Mouse (Mus musculus) forebrain, embryonic 12.5 days (tissue): Measurements from ENCODE around the gene Ajap1. TPM values are rescaled to one million over a fixed set of nuclear protein-coding genes. Genes with fewer than 3 reads are reported as not detected.

ENCODE experiments used
- ATAC-seq: fragments of 200-750 bp; cut with Nextera tagmentation; 2 replicates; pipeline ENCODE4 v1.8.0; 2017; ENCODE audit warnings: moderate TSS enrichment; ENCODE audit not compliant: low FRiP score
- H3K27ac ChIP-seq: fragments of 300-500 bp; sonication (generic); 2 replicates; pipeline ENCODE4 v1.5.1; 2016; ENCODE audit warnings: mild to moderate bottlenecking
- H3K27me3 ChIP-seq: fragments of 300-500 bp; sonication (generic); 2 replicates; pipeline ENCODE4 v1.6.1; 2016; ENCODE audit warnings: mild to moderate bottlenecking
- H3K36me3 ChIP-seq: fragments of 300-500 bp; sonication (generic); replicated peaks from 2 replicates; pipeline ENCODE4 v1.6.1; 2016; ENCODE audit warnings: mild to moderate bottlenecking
- H3K4me1 ChIP-seq: fragments of 300-500 bp; sonication (generic); 2 replicates; pipeline ENCODE4 v1.6.1; 2016
- H3K4me2 ChIP-seq: fragments of 300-500 bp; sonication (generic); 2 replicates; pipeline ENCODE4 v1.6.1; 2016; ENCODE audit warnings: mild to moderate bottlenecking, moderate library complexity
- H3K4me3 ChIP-seq: fragments of 300-500 bp; sonication (generic); replicated peaks from 2 replicates; pipeline ENCODE4 v1.5.1; 2016; ENCODE audit warnings: mild to moderate bottlenecking
- H3K9ac ChIP-seq: fragments of 300-500 bp; sonication (generic); 2 replicates; pipeline ENCODE4 v1.6.1; 2016; ENCODE audit warnings: mild to moderate bottlenecking
- H3K9me3 ChIP-seq: fragments of 300-500 bp; sonication (generic); 2 replicates; pipeline ENCODE4 v1.6.1; 2016
- WGBS: fragments of 180-500 bp; shearing (Covaris S2); methylation state at CpG from one replicate; pipeline ENCODE4 v1.1.7; 2016; 5-methylcytosine and 5-hydroxymethylcytosine counted together
- polyA plus RNA-seq: library from polyadenylated mRNA; unstranded; fragments of >200 nt; fragmentation: Nextera tagmentation; extraction: Ambion mirVana; gene quantifications from 2 replicates; pipeline ENCODE4 v1.2.1, GENCODE M21; 2016

The Ajap1 gene
- polyA plus RNA-seq, 1 experiment from 2014 or later, result 3.5 TPM

DNA sequence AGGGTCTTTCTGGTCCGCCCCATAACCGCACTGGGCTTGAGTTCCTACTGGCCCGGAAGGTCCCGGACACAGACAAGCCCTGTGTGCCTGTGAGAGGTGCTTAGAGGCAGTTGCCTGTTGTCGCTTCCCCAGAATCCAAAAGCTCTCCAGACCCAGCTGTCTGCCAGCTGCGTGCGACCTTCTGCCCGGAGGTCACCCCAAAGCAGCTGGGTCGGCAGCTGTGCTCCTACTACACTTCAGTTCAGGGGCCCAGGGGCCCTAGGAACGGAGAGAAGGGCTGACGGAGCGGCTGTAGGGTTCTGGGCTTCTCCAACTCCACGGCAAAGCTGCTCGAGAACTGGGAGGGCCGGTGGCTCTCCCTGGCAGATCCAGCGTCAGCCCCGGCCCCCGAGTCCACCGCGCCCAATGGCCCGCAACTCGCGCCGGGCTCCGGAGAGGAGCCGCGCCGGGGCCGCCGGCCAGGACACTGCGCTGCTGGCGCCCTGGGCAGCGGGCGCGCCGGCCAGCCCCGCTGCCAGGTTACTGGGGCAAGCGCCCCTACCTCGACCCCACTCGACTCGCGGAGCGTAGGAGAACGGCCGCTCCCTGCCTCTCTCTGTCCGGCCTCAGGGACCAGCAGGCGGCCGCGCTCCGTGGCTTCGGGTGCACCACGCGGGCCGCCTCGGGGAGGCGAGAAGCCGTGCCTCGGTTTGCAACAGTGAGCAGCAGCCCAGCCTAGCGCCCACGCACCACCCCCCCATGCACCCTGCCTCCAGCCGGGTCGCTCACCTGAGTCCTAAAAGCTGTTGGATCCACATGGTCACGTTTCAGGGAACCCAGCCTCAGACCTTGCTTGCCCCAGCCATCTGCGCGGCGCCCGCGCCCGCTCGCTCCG lies 1.0 kb downstream of the Ajap1 start:
- Histone ChIP-seq H3K9ac (peak overlapping the region; percentile 68), H3K4me1 (peaks cover 70% of the 10 kb centered on the region), H3K27ac (no peak overlapping the region; the same call in 1 of the 2 replicates), H3K27me3 (peaks cover 85% of the 10 kb centered on the region), H3K36me3 (no peaks in the 10 kb centered on the region), H3K9me3 (no peaks in the 10 kb centered on the region), H3K4me3 (peak overlapping the region; percentile 58), H3K4me2 (peak overlapping the region; percentile 95)
- WGBS, result under 1% methylated on average over 69 of the region's 71 CpGs
- no peak for ATAC-seq

DNA sequence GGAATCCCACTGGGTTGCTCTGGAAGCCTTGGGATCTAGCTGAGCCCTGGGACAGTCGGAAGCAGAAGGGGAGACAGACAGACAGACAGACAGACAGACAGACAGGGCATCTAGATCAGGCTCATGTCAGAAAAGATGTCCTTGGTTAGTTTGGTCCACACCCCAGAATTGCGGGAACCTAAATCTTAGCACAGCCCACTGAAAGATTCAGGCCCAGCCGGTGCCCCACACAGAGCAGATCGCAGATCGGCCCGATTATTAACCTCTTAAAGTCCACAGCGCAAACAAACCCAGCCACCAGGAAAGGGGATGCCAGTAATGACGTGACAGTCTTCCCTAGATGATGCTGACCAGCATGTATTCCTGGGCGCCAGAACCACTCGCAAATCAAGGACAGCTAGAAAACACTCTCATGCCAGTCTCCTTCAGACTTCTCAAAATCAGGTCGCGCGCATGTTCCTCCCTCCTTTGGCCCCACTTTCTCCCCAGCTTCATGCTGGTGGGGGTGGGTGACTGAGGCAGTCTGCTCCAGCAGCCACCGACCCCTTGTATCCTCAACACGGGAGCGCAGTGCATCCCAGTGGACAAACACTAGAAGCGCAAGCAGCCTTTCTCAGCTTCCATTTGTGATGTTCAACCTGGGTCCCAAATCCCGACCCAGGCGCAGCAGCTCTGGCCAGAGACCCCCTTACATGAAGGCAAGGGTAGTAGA lies 1.9 kb downstream of the Ajap1 start:
- Histone ChIP-seq H3K4me3 (peak overlapping the region; percentile 58), H3K9me3 (no peaks in the 10 kb centered on the region), H3K4me1 (peaks cover 63% of the 10 kb centered on the region), H3K4me2 (peak overlapping the region; percentile 95), H3K36me3 (no peaks in the 10 kb centered on the region), H3K27me3 (peaks cover 82% of the 10 kb centered on the region), H3K9ac (peak overlapping the region; percentile 68), H3K27ac (no peak overlapping the region)
- ATAC-seq, result no peak
- 2% methylated on average over 19 of the region's 19 CpGs for WGBS

DNA sequence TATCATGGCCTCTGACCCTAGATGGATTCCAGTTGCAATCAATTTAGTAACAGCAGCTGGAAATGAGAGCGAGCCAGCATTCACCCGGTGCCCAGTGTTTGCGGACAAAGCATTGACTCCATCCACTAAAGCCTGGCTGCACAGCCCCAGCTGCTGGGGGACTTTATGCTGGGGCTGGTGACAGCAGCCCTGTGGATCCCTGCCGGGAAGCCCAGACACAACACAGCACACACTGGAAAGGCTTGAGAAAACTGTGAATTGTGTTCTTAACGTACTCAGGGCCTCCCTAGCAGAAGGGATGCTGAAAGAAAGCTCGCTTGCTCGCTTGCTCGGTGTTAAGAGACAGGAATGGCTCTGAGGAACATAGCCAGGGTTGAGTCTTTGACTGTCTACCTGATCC lies 3.5 kb downstream of the Ajap1 start:
- 15% methylated on average over 8 of the region's 8 CpGs for WGBS
- Histone ChIP-seq H3K27ac (no peak overlapping the region), H3K4me1 (peaks cover 60% of the 10 kb centered on the region), H3K4me2 (peak overlapping the region; percentile 95), H3K4me3 (no peak overlapping the region), H3K36me3 (no peaks in the 10 kb centered on the region), H3K9ac (no peak overlapping the region), H3K27me3 (peaks cover 70% of the 10 kb centered on the region), H3K9me3 (no peaks in the 10 kb centered on the region)
- ATAC-seq, result no peak

DNA sequence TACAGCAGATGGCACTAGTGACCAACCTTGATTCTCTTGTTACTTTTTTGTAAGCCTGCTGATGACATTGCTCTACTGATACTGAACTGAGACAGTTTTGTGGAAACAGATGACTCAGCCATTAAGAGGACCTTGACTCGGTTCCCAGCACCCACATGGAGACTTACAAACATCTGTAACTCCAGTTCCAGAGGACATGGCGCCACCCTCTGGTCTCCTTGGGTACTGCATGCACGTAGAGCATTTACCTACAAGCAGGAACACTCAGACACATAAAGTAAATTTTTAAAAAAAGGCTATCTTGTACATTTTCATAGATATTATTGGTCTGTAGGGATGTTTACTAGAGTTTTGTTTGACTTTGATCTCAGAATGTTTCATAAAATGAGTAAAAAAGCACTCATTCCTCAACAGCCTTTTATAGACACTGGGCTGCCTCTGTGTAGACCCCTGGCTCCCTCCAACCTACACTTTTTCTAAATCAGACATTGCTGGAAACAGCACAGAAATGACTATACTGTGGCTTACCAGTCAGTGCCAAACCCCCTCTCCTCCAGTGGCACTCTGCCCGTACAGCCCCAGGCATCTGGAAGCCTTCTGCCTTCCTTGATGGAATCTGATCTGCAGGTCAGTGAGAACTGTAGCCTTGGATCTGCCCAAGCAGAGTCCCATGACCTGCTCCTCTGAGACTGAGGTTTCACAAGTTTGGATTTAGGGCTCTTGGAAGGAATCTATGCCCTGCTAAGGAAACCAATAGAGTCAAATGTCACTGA lies 8.9 kb downstream of the Ajap1 start:
- Histone ChIP-seq H3K4me1 (peaks cover 9% of the 10 kb centered on the region), H3K27ac (no peak overlapping the region), H3K9me3 (peaks cover 4% of the 10 kb centered on the region; the same call in 1 of the 2 replicates), H3K4me2 (no peak overlapping the region), H3K9ac (no peak overlapping the region), H3K4me3 (no peak overlapping the region), H3K27me3 (peaks cover 17% of the 10 kb centered on the region), H3K36me3 (no peaks in the 10 kb centered on the region)
- WGBS, result 77% methylated on average over 4 of the region's 4 CpGs
- no peak for ATAC-seq

DNA sequence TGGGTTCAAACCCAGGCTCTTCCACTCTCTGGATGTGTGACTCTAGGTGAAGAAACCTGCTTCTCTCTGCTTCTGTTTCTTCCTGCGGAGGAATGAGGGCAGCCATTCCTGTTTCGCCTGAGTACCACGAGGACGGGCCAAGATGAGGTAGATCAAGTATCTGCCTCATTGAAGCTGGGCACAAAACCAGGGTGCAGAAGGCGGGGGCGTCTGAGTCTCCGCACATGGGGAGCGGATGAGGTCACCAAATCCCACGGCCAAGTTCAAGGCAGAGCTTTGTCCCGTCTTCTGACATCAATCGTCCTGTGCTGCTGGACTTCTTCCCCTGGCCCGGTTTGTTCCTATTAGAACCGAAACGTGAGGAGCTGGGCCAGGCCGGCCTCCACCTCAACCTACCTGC lies 12.9 kb downstream of the Ajap1 start:
- Histone ChIP-seq H3K4me1 (no peaks in the 10 kb centered on the region; the same call in 1 of the 2 replicates), H3K36me3 (no peaks in the 10 kb centered on the region), H3K9ac (no peak overlapping the region), H3K4me2 (no peak overlapping the region), H3K27me3 (no peaks in the 10 kb centered on the region), H3K9me3 (peaks cover 4% of the 10 kb centered on the region; the same call in 1 of the 2 replicates), H3K4me3 (no peak overlapping the region), H3K27ac (no peak overlapping the region)
- WGBS, result 88% methylated on average over 15 of the region's 15 CpGs
- ATAC-seq, result no peak

DNA sequence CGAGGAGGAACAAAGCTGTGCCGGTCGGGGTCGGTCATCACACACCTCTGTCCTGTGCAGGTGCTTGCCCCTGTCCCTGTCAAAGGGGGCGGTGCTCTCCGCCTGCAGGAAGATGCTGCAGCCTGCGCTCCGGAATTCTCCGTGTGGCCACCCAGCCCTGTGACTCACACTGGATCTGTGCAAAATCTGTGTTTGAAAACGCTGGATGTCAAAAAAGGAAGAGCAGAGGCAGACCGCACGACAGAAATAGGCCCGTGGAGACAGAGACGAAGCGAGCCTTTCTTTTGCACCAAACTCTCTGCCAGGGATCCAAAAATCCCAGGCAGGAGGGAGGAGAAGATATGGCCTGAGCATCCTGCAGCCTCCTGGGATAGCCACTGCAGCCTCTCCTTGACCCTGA lies 22.7 kb downstream of the Ajap1 start:
- Histone ChIP-seq H3K36me3 (no peaks in the 10 kb centered on the region), H3K27ac (no peak overlapping the region), H3K27me3 (no peaks in the 10 kb centered on the region), H3K9ac (no peak overlapping the region), H3K4me1 (peaks cover 8% of the 10 kb centered on the region; the same call in 1 of the 2 replicates), H3K4me3 (no peak overlapping the region), H3K4me2 (no peak overlapping the region), H3K9me3 (no peaks in the 10 kb centered on the region)
- no peak for ATAC-seq
- WGBS, result 88% methylated on average over 15 of the region's 15 CpGs

DNA sequence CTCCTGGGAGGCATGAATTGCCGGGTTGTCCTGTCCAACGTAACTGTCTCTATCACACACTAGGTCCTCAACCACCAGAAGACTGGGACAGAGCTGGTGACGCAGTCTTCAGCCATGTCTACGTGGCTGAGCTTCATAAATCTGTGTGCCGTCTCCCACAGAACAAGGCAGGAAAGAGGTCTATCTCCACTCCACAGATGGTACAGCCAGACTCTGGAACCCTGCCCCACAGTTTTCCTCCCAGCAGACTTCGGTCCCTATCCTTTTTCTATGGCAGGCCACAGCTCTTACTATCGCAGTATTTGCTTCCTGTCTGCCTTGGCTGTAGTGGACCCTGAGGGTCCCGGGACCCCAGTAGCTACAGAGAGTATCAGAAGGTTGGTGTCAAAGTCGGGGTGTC lies 23.1 kb downstream of the Ajap1 start:
- 93% methylated on average over 9 of the region's 9 CpGs for WGBS
- Histone ChIP-seq H3K9ac (no peak overlapping the region), H3K4me1 (peaks cover 8% of the 10 kb centered on the region; the same call in 1 of the 2 replicates), H3K9me3 (no peaks in the 10 kb centered on the region), H3K36me3 (no peaks in the 10 kb centered on the region), H3K27me3 (no peaks in the 10 kb centered on the region), H3K4me2 (no peak overlapping the region), H3K4me3 (no peak overlapping the region), H3K27ac (no peak overlapping the region)
- no peak for ATAC-seq

DNA sequence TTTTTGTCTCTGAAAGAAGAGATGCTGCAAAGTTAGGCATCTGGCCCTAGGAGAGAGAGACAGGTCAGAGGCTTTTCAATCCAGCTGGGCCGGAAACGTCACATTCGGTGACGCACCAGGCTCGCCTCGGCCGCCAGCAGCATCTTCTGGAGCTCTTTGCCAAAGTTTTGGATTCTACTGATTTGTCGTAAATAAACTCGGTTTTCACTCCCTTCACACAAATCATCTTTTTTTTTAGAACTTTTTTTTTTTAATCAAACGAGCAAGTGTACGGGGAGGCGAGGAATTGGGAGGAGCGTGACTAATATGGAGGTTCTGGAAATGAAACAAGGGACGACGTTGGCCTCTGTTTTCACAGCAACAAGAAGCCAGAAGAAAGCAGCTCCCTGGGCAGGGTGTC lies 23.8 kb downstream of the Ajap1 start:
- Histone ChIP-seq H3K9me3 (no peaks in the 10 kb centered on the region), H3K36me3 (no peaks in the 10 kb centered on the region)
- WGBS, result 94% methylated on average over 15 of the region's 15 CpGs

DNA sequence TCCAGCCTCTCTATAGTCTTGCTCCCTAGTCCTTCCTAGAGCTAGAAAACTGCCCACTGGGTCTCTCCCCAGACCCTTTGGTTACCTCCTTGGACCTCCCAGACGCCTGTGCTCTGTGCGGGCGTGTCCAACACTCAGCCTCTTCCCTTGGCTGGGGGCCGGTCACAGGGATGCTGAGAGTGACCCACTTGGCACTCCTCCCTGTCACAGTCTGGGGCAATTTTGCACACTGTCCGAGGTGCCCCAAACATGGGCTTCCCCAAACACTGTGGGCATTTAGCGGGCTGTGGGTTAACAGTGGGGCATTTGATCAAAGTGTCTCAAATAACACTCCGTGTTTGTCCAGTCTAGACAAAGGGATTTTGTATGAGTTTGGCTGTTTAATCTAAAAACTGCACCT lies 29.1 kb downstream of the Ajap1 start:
- Histone ChIP-seq H3K9ac (no peak overlapping the region), H3K27ac (no peak overlapping the region), H3K4me3 (no peak overlapping the region), H3K4me1 (no peaks in the 10 kb centered on the region), H3K4me2 (no peak overlapping the region), H3K36me3 (no peaks in the 10 kb centered on the region), H3K9me3 (no peaks in the 10 kb centered on the region), H3K27me3 (no peaks in the 10 kb centered on the region)
- 88% methylated on average over 7 of the region's 7 CpGs for WGBS
- no peak for ATAC-seq

More for the DNA sequence above, 23.8 kb downstream of the Ajap1 start:
- Histone ChIP-seq H3K9ac (no peak overlapping the region), H3K4me2 (no peak overlapping the region), H3K4me3 (no peak overlapping the region), H3K4me1 (peaks cover 8% of the 10 kb centered on the region; the same call in 1 of the 2 replicates), H3K27me3 (no peaks in the 10 kb centered on the region), H3K27ac (no peak overlapping the region)
- ATAC-seq, result no peak

DNA sequence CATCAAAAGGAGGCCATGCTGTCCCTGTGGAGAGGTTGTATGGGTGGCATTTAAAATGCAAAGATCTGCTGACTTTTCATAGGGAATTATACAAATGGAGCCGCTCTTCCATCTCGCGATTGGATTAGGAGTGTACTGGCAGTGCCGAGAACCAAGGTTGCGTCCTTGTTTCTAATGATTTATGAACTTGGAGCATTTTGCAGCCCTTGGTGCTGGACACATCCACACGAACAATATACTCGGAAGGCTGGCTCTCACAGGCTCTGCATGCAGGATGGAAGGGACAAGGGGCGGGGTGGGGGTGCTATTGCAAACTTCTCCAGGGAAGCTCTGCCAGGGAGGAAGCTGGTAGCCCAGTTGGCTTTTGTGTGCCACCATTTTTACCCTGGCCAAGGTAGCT lies 31.1 kb downstream of the Ajap1 start:
- no peak overlapping the region for H3K9ac ChIP-seq

DNA sequence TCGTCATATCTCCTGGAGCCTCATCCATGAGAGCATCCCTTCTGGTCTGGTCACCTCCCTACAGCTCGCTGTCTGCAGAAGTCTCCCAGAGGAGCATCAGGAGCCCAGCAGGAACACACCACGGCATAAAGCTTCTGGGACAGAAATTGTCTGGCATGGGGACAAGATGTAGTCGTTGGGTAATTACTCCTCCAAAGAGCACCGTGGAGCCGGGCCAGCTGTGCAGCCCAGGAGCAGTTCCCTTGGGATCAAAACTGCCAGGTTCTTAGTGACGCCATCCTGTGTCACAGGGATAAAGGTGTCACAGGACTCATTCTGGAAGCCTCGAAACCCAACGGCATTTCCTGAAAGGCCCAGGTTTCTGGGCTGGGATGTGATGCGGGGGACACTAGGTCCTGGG lies 40.1 kb downstream of the Ajap1 start:
- no peaks in the 10 kb centered on the region for H3K9me3 ChIP-seq
- ATAC-seq, result no peak
- H3K4me2 ChIP-seq, result no peak overlapping the region
- H3K36me3 ChIP-seq, result no peaks in the 10 kb centered on the region
- no peak overlapping the region for H3K9ac ChIP-seq
- no peak overlapping the region for H3K4me3 ChIP-seq
- H3K27ac ChIP-seq, result no peak overlapping the region
- H3K4me1 ChIP-seq, result peaks cover 12% of the 10 kb centered on the region
- 85% methylated on average over 10 of the region's 10 CpGs for WGBS
- H3K27me3 ChIP-seq, result no peaks in the 10 kb centered on the region

More for the DNA sequence above, 31.1 kb downstream of the Ajap1 start:
- H3K9me3 ChIP-seq, result no peaks in the 10 kb centered on the region
- WGBS, result 85% methylated on average over 8 of the region's 8 CpGs
- no peak for ATAC-seq
- H3K36me3 ChIP-seq, result no peaks in the 10 kb centered on the region
- H3K27ac ChIP-seq, result no peak overlapping the region
- H3K27me3 ChIP-seq, result no peaks in the 10 kb centered on the region
- H3K4me3 ChIP-seq, result no peak overlapping the region
- H3K4me1 ChIP-seq, result no peaks in the 10 kb centered on the region
- no peak overlapping the region for H3K4me2 ChIP-seq

DNA sequence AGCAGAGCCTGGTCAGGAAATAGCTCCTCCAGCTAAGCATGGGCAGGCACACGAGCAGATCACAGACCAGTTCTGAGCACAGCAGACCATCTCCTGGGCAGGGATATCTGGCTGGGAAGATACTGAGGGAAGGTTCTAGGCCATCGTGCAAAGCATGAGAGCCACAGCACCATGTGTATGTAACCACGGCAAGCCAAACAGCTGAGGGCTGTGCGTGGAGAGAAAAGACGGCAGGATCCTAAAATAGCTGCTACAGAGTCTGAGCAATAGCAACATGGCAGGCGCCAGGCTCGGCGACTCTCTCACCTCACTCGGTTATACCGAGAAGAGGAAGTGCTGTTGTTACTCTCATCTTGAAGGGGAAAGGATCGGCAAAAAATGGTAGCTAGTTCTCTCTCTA lies 42.7 kb downstream of the Ajap1 start:
- no peak overlapping the region for H3K9ac ChIP-seq
- ATAC-seq, result no peak
- no peaks in the 10 kb centered on the region for H3K9me3 ChIP-seq
- no peak overlapping the region for H3K27ac ChIP-seq
- no peak overlapping the region for H3K4me2 ChIP-seq
- H3K4me1 ChIP-seq, result peaks cover 30% of the 10 kb centered on the region
- H3K36me3 ChIP-seq, result no peaks in the 10 kb centered on the region
- H3K27me3 ChIP-seq, result no peaks in the 10 kb centered on the region; the same call in 1 of the 2 replicates
- H3K4me3 ChIP-seq, result no peak overlapping the region
- WGBS, result 86% methylated on average over 11 of the region's 11 CpGs
